Mouse (Mus musculus): ENCODE measurements at regions not wholly inside any gene's neighbourhood (a gene's known extent, or its start where the extent isn't known, plus 50 kb on each side); places are given as distances from the start of the nearest gene placed in this dataset.

- TF ChIP-seq EP300 (IDR thresholded peaks at IDR 0.05; ENCODE audit: low read depth) = no peak
- no peak for TF ChIP-seq CTCF (IDR thresholded peaks at IDR 0.05; ENCODE audit: low read depth)
These were observed 882.1 kb downstream of the Ntrk3 start for GRCm38 (mm10) chr7:77855653-77856239.

Measured in heart, postnatal 0 days (tissue).